Mouse (Mus musculus): ENCODE data around the gene Upf1. TPM values are rescaled to one million over a fixed set of nuclear protein-coding genes. Genes with fewer than 3 reads are reported as not detected.

Upf1 gene
- 2.4 TPM for polyA plus RNA-seq (2014; fragmentation: Illumina TruSeq; extraction: RNeasy Lipid Tissue Mini Kit (QIAGEN cat#74804); ENCODE audit: low read depth, low replicate concordance)

DNA sequence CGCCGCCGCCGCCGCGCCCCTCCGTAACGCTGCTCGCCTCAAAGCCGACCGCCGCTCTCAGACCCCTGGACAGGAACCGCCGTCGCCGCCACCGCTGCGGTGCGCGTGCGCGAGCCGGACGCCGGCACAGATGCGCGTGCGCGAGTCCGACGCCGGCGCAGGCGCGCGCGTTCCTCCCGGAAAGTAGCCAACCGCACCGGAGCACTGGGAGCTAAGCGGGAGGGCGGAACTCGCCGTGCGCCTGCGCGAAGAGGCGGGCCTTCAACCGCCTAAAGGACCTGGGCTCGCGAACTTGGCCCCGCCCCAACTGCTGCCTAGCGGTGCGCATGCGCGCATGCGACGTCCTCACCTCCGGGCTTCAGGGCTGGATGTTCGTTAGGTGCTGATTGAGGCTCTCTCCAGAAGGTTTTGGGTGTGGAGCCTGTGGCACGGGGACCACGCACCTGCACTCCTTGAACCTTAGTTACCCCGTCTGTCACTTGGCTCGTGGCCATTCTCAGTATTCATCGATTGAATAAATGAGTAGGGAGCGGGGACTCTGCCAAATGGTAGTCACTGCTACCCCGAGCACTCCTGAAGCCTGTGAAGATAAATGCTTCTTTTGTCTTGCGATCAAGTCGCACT lies at the start of gene Upf1:
Gene Upf1 (minus strand): TSS at position 85 of the 624 bp plus-strand sequence.

DNA sequence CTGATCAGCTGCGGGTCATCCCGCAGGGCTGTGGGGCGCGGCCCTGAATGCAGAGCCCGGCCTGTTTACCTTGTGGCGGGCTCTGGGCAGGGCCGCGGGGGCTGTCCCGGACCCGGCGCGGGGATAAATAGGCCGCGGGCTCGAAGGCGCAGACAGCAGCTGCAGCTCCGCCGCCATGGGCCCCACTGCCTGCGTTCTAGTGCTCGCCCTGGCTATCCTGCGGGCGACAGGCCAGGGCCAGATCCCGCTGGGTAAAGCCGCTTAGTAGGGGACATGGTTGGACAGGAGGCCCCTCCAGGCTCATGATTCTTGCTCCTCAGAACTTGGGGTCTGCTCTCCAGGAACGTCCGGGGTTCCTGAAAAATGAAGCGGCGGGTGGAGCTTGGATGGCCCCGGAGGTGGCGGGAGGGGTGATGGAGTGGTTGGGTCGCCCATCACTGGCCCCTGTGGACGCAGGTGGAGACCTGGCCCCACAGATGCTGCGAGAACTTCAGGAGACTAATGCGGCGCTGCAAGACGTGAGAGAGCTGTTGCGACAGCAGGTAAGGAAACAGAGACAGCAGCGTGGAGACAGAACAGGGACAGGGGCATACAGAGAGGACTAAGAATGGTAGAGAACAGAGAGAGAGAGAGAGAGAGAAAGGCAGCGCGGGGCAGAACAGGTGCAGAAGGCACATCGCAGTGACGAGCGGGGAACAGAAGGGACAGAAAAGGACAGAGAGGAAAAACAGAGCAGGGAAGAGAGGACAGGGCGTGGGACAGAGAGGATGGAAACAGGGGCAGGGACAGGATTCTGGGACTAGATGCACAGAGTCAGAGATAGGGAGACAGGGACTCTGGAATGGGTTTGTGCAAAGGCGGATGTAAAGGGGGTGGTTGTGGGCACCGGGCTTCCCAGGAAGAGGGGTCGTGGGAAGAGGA lies 20.6 kb upstream of the Upf1 start, which contains the start of gene Comp:
Gene Comp (plus strand): TSS at position 162 of the 921 bp plus-strand sequence.

DNA sequence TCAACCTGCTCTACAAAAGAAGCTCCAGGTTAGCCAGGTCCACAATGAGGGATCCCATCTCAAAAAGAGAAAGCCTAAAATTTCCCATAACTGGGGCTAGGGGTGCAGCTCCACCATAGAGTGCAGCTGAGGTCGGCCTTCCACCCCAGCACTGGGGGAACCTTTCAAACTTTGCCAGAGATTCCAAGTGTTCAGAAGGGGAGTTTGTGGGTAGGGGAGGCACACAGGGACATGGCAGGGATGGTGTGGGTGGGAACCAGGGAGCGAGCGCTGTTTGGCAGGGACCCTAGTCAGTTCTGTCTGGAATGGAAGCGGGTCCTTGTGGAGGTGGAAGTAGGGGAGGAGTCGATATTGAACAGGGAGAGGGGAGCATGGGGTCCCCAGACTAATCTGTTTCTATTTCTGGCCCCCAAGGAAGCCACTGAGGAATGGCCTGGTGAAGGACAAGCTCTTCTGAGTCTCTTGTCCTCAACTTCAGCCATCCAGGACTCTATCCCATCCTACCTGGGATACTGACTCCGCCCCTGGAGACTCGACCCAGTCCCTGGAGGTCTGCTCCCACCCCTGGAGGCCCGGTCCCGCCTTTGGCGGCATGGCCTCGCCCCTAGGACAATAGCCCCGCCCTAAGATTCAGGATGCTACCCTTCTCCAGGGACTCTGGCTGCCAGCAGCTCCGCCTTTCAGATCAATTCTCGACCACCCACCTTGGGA lies 23.8 kb downstream of the Upf1 start, which contains the start of gene Gdf1:
Gene Gdf1 (plus strand): TSS at position 694 of the 711 bp plus-strand sequence.

DNA sequence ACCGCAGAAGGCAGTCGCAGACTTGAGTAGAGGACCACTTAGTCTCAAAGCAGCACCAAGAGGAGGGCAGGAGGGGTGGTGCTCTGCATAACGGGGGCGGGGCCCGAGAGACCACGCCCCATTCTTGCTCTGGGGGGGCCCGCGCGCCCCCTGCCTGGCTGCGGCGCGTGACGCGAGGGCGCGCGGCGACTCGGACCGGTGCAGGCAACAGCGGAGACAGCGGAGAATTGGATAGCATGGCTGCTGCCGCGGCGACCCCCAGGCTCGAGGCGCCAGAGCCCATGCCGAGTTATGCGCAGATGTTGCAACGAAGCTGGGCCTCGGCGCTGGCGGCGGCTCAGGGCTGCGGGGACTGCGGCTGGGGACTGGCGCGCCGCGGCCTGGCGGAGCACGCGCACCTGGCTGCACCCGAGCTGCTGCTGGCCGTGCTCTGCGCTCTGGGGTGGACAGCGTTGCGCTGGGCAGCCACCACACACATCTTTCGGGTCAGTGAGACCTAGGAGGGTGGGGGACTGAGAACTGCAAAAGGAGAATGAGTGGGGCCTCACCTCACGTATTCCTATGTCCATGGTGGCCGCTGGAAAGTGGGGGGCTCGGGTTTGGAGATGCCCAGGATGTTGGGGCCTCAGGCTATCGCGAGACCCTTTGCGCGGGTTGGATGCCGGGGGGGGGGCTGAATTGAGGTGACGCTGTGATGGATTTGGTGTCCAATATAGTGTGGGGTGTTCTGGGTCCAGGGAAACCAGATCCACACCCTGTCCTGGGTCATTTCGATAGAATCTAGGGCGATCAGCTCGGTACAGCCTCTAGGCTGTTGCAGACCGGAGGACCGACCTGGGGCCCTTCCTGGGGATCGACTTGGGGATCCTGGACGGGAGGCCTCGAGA lies 37.2 kb downstream of the Upf1 start, which contains the start of gene Cers1:
Gene Cers1 (plus strand): TSS at position 152 of the 887 bp plus-strand sequence.

DNA sequence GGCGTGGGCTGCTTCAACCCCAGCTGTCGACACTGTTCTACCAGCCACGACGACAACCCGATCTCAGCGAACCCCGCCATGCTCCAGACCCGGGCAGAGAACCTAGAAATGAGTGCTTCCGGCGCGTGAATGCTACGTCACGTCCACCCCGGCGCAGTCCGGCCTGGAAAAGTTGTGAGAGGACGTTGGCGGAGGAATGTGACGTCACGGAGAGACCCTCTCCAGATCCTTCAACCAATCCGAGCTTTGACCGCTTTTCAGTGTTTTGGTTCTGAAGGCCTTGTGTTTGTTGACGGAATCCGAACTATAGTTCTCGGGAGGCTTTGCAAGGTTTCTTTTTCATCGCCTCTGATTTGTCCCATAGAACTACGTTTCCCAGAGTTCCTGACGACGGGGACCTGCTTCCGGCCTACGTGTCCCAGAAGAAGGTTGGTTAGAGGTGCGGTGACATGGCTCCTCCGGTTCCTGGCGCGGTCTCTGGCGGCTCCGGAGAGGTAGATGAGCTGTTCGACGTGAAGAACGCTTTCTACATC lies 50.7 kb downstream of the Upf1 start, which contains the start of the genes Ddx49 and Cope:
Gene Ddx49 (minus strand): TSS at position 132 of the 533 bp plus-strand sequence.
Gene Cope (plus strand): TSS at position 161 of the 533 bp plus-strand sequence.

DNA sequence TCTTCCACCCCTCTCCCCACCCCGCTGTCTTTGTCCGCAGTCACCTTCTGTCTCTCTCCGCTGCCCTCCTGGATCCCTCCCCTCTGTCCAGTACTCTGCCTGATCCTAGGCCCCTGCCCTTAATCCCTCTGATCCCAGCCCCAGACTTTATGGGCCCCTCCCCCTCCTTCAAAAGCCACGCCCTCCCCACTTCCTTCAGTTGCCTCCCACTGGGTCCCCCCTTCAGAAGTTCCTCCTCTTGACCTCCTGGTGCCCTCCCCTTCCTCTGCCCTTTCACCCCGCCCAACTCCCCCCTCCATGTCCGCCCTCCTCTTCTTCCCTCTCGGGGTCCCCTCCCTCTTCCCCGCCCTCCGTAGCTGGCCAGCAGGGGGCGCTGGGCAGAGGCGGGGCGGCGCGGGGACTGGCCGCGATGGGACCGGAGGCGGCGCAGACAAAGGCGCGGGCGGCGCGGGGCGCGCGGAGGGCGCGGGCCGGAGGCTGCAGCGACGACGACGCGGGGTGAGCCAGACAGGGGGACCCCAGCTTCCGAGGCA lies 70.4 kb downstream of the Upf1 start, which contains the start of gene Homer3:
Gene Homer3 (plus strand): TSS at position 225 of the 533 bp plus-strand sequence.

Other genes starting within 250 kb of the Upf1 start
- not detected for gene Ncan, start 232.4 kb downstream of the Upf1 start, polyA plus RNA-seq (2014; fragmentation: Illumina TruSeq; extraction: RNeasy Lipid Tissue Mini Kit (QIAGEN cat#74804); ENCODE audit: low read depth, low replicate concordance)
- 2.1 TPM for gene Nr2c2ap, start 221.9 kb downstream of the Upf1 start, polyA plus RNA-seq (2014; fragmentation: Illumina TruSeq; extraction: RNeasy Lipid Tissue Mini Kit (QIAGEN cat#74804); ENCODE audit: low read depth, low replicate concordance)
- 1.4 TPM for gene Rfxank, start 214.1 kb downstream of the Upf1 start, polyA plus RNA-seq (2014; fragmentation: Illumina TruSeq; extraction: RNeasy Lipid Tissue Mini Kit (QIAGEN cat#74804); ENCODE audit: low read depth, low replicate concordance)
- gene Borcs8, start 213.8 kb downstream of the Upf1 start, polyA plus RNA-seq (2014; fragmentation: Illumina TruSeq; extraction: RNeasy Lipid Tissue Mini Kit (QIAGEN cat#74804); ENCODE audit: low read depth, low replicate concordance): 5.6 TPM
- not detected for gene Mef2b, start 213.6 kb downstream of the Upf1 start, polyA plus RNA-seq (2014; fragmentation: Illumina TruSeq; extraction: RNeasy Lipid Tissue Mini Kit (QIAGEN cat#74804); ENCODE audit: low read depth, low replicate concordance)
- 3.0 TPM for gene Tmem161a, start 180.9 kb downstream of the Upf1 start, polyA plus RNA-seq (2014; fragmentation: Illumina TruSeq; extraction: RNeasy Lipid Tissue Mini Kit (QIAGEN cat#74804); ENCODE audit: low read depth, low replicate concordance)
- gene Slc25a42, start 141.0 kb downstream of the Upf1 start, polyA plus RNA-seq (2014; fragmentation: Illumina TruSeq; extraction: RNeasy Lipid Tissue Mini Kit (QIAGEN cat#74804); ENCODE audit: low read depth, low replicate concordance): 12.2 TPM
- gene Sugp2, start 119.1 kb downstream of the Upf1 start, polyA plus RNA-seq (2014; fragmentation: Illumina TruSeq; extraction: RNeasy Lipid Tissue Mini Kit (QIAGEN cat#74804); ENCODE audit: low read depth, low replicate concordance): 2.6 TPM
- 0.87 TPM for gene Armc6, start 118.8 kb downstream of the Upf1 start, polyA plus RNA-seq (2014; fragmentation: Illumina TruSeq; extraction: RNeasy Lipid Tissue Mini Kit (QIAGEN cat#74804); ENCODE audit: low read depth, low replicate concordance)
- gene Homer3, start 70.5 kb downstream of the Upf1 start, polyA plus RNA-seq (2014; fragmentation: Illumina TruSeq; extraction: RNeasy Lipid Tissue Mini Kit (QIAGEN cat#74804); ENCODE audit: low read depth, low replicate concordance): not detected
- 3.4 TPM for gene Ddx49, start 50.8 kb downstream of the Upf1 start, polyA plus RNA-seq (2014; fragmentation: Illumina TruSeq; extraction: RNeasy Lipid Tissue Mini Kit (QIAGEN cat#74804); ENCODE audit: low read depth, low replicate concordance)
- 4.9 TPM for gene Cope, start 50.8 kb downstream of the Upf1 start, polyA plus RNA-seq (2014; fragmentation: Illumina TruSeq; extraction: RNeasy Lipid Tissue Mini Kit (QIAGEN cat#74804); ENCODE audit: low read depth, low replicate concordance)
- gene Cers1, start 37.5 kb downstream of the Upf1 start, polyA plus RNA-seq (2014; fragmentation: Illumina TruSeq; extraction: RNeasy Lipid Tissue Mini Kit (QIAGEN cat#74804); ENCODE audit: low read depth, low replicate concordance): not detected
- not detected for gene Gdf1, start 23.5 kb downstream of the Upf1 start, polyA plus RNA-seq (2014; fragmentation: Illumina TruSeq; extraction: RNeasy Lipid Tissue Mini Kit (QIAGEN cat#74804); ENCODE audit: low read depth, low replicate concordance)
- gene Comp, start 20.3 kb upstream of the Upf1 start, polyA plus RNA-seq (2014; fragmentation: Illumina TruSeq; extraction: RNeasy Lipid Tissue Mini Kit (QIAGEN cat#74804); ENCODE audit: low read depth, low replicate concordance): not detected
- 0.74 TPM for gene Crtc1, start 86.3 kb upstream of the Upf1 start, polyA plus RNA-seq (2014; fragmentation: Illumina TruSeq; extraction: RNeasy Lipid Tissue Mini Kit (QIAGEN cat#74804); ENCODE audit: low read depth, low replicate concordance)
- gene Klhl26, start 123.7 kb upstream of the Upf1 start, polyA plus RNA-seq (2014; fragmentation: Illumina TruSeq; extraction: RNeasy Lipid Tissue Mini Kit (QIAGEN cat#74804); ENCODE audit: low read depth, low replicate concordance): 1.5 TPM
- gene Tmem59l, start 134.1 kb upstream of the Upf1 start, polyA plus RNA-seq (2014; fragmentation: Illumina TruSeq; extraction: RNeasy Lipid Tissue Mini Kit (QIAGEN cat#74804); ENCODE audit: low read depth, low replicate concordance): not detected
- gene Crlf1, start 139.9 kb upstream of the Upf1 start, polyA plus RNA-seq (2014; fragmentation: Illumina TruSeq; extraction: RNeasy Lipid Tissue Mini Kit (QIAGEN cat#74804); ENCODE audit: low read depth, low replicate concordance): not detected
- 2.4 TPM for gene Rex1bd, start 153.5 kb upstream of the Upf1 start, polyA plus RNA-seq (2014; fragmentation: Illumina TruSeq; extraction: RNeasy Lipid Tissue Mini Kit (QIAGEN cat#74804); ENCODE audit: low read depth, low replicate concordance)
- gene Uba52, start 157.5 kb upstream of the Upf1 start, polyA plus RNA-seq (2014; fragmentation: Illumina TruSeq; extraction: RNeasy Lipid Tissue Mini Kit (QIAGEN cat#74804); ENCODE audit: low read depth, low replicate concordance): 13.6 TPM
- gene Fkbp8, start 174.4 kb upstream of the Upf1 start, polyA plus RNA-seq (2014; fragmentation: Illumina TruSeq; extraction: RNeasy Lipid Tissue Mini Kit (QIAGEN cat#74804); ENCODE audit: low read depth, low replicate concordance): 10.3 TPM
- gene Kxd1, start 174.7 kb upstream of the Upf1 start, polyA plus RNA-seq (2014; fragmentation: Illumina TruSeq; extraction: RNeasy Lipid Tissue Mini Kit (QIAGEN cat#74804); ENCODE audit: low read depth, low replicate concordance): 11.4 TPM
- gene Ell, start 186.2 kb upstream of the Upf1 start, polyA plus RNA-seq (2014; fragmentation: Illumina TruSeq; extraction: RNeasy Lipid Tissue Mini Kit (QIAGEN cat#74804); ENCODE audit: low read depth, low replicate concordance): 2.1 TPM
- not detected for gene Isyna1, start 241.1 kb upstream of the Upf1 start, polyA plus RNA-seq (2014; fragmentation: Illumina TruSeq; extraction: RNeasy Lipid Tissue Mini Kit (QIAGEN cat#74804); ENCODE audit: low read depth, low replicate concordance)

All from liver, adult 10 weeks (tissue).